Mouse (Mus musculus) limb, embryonic 14.5 days (tissue): ENCODE data around the gene Ap2b1. TPM values are rescaled to one million over a fixed set of nuclear protein-coding genes. Genes with fewer than 3 reads are reported as not detected.

Source experiments
- ATAC-seq: fragments of 200-750 bp; cut with Nextera tagmentation; 2 replicates; pipeline ENCODE4 v1.8.0; 2017; ENCODE audit warnings: low read depth, moderate number of reproducible peaks, moderate TSS enrichment; ENCODE audit not compliant: low FRiP score
- DNase-seq: peaks from one replicate; pipeline ENCODE4 v3.0.0-alpha.2; 2015; ENCODE audit warnings: low spot score
- H3K27ac ChIP-seq: fragments of 300-500 bp; sonication (generic); replicated peaks from 2 replicates; pipeline ENCODE4 v1.5.1; 2014; ENCODE audit warnings: low read depth, mild to moderate bottlenecking, low read length, moderate library complexity, mixed read lengths
- H3K27me3 ChIP-seq: fragments of 300-500 bp; sonication (generic); 2 replicates; pipeline ENCODE4 v1.6.1; 2014; ENCODE audit warnings: low read length, mixed read lengths; ENCODE audit not compliant: control insufficient read depth, insufficient read depth
- H3K36me3 ChIP-seq: fragments of 300-500 bp; sonication (generic); 2 replicates; pipeline ENCODE4 v1.6.1; 2014; ENCODE audit warnings: mild to moderate bottlenecking, low read length, moderate library complexity, mixed read lengths; ENCODE audit not compliant: control insufficient read depth, insufficient read depth
- H3K4me1 ChIP-seq: fragments of 300-500 bp; sonication (generic); 2 replicates; pipeline ENCODE4 v1.6.1; 2014; ENCODE audit warnings: antibody characterized with exemption, low read length, mixed read lengths; ENCODE audit not compliant: control insufficient read depth, insufficient read depth
- H3K4me2 ChIP-seq: fragments of 300-500 bp; sonication (generic); replicated peaks from 2 replicates; pipeline ENCODE4 v1.6.1; 2014; ENCODE audit warnings: low read depth, mild to moderate bottlenecking, low read length, moderate library complexity; ENCODE audit not compliant: severe bottlenecking
- H3K4me3 ChIP-seq: fragments of 300-500 bp; sonication (generic); replicated peaks from 2 replicates; pipeline ENCODE4 v1.5.1; 2014; ENCODE audit warnings: low read length
- H3K9ac ChIP-seq: fragments of 300-500 bp; sonication (generic); 2 replicates; pipeline ENCODE4 v1.6.1; 2014; ENCODE audit warnings: mild to moderate bottlenecking, low read depth, low read length, moderate library complexity; ENCODE audit not compliant: severe bottlenecking
- H3K9me3 ChIP-seq: fragments of 300-500 bp; sonication (generic); 2 replicates; pipeline ENCODE4 v1.6.1; 2016; ENCODE audit warnings: low read length; ENCODE audit not compliant: control insufficient read depth
- POLR2A ChIP-seq: fragments of 200-500 bp; IDR thresholded peaks from 2 replicates; pipeline ENCODE4 v1.8.0; 2012; ENCODE audit warnings: inconsistent platforms, mild to moderate bottlenecking, moderate library complexity, borderline replicate concordance; ENCODE audit not compliant: insufficient read depth, insufficient read length; ENCODE audit errors: extremely low read depth
- WGBS: fragments of 180-500 bp; shearing (Covaris S2); extraction: QIAGEN DNeasy Blood & Tissue Kit; methylation state at CpG from one replicate; pipeline ENCODE4 v1.1.7; 2014; 5-methylcytosine and 5-hydroxymethylcytosine counted together
- polyA plus RNA-seq, 2 experiments: library from polyadenylated mRNA; depleted of rRNA in 1 of 2; stranded (reverse) in 1 of 2; unstranded in 1 of 2; fragments of >200 nt; fragmentation: Nextera tagmentation in 1 of 2; extraction: Ambion mirVana in 1 of 2; gene quantifications; 2 replicates each; pipeline versions ENCODE4 v1.2.1 to v1.2.3; 2012 to 2014

The Ap2b1 gene
- polyA plus RNA-seq, 2 experiments = 49.6 to 62.4 TPM

GRCm38 (mm10) chr11:83282084-83282483, 16.7 kb upstream of the Ap2b1 start:
- WGBS = 58% methylated on average over 2 of the region's 2 CpGs
- DNase-seq = no peak
- H3K36me3 ChIP-seq = no peaks in the 10 kb centered on the region

GRCm38 (mm10) chr11:83285627-83286026, 13.2 kb upstream of the Ap2b1 start:
- Histone ChIP-seq H3K9ac (no peak overlapping the region), H3K9me3 (no peaks in the 10 kb centered on the region), H3K4me3 (no peak overlapping the region), H3K27me3 (no peaks in the 10 kb centered on the region), H3K4me2 (no peak overlapping the region), H3K27ac (no peak overlapping the region), H3K36me3 (no peaks in the 10 kb centered on the region), H3K4me1 (no peaks in the 10 kb centered on the region)
- no peak for DNase-seq
- TF ChIP-seq POLR2A = no peak
- WGBS = 89% methylated on average over 4 of the region's 4 CpGs
- no peak for ATAC-seq

More at GRCm38 (mm10) chr11:83282084-83282483, 16.7 kb upstream of the Ap2b1 start:
- no peak for TF ChIP-seq POLR2A
- Histone ChIP-seq H3K9ac (no peak overlapping the region), H3K4me1 (no peaks in the 10 kb centered on the region), H3K4me3 (no peak overlapping the region), H3K27me3 (no peaks in the 10 kb centered on the region), H3K9me3 (no peaks in the 10 kb centered on the region), H3K4me2 (no peak overlapping the region), H3K27ac (no peak overlapping the region)
- ATAC-seq = no peak

- Histone ChIP-seq H3K9ac (no peak within 1 kb of the TSS), H3K27me3 (no peaks in the 10 kb centered on the region), H3K27ac (no peak within 1 kb of the TSS), H3K36me3 (no peaks in the 10 kb centered on the region), H3K4me3 (no peak within 1 kb of the TSS), H3K4me1 (peaks cover 4% of the 10 kb centered on the region; the same call in 1 of the 2 replicates), H3K9me3 (no peaks in the 10 kb centered on the region), H3K4me2 (no peak within 1 kb of the TSS)
- ATAC-seq (no peak), DNase-seq (no peak)
- no peak for TF ChIP-seq POLR2A
- 83% methylated on average over 1 of the region's 1 CpGs for WGBS
Observed at GRCm38 (mm10) chr11:83286566-83286965, 12.3 kb upstream of the Ap2b1 start, which contains the start of gene Slfn14. Slfn14 (minus strand) TSS chr11:83286726.

GRCm38 (mm10) chr11:83289036-83289435, 9.8 kb upstream of the Ap2b1 start:
- no peaks in the 10 kb centered on the region for H3K36me3 ChIP-seq
- DNase-seq = no peak
- no peaks in the 10 kb centered on the region for H3K9me3 ChIP-seq
- no peak overlapping the region for H3K4me3 ChIP-seq
- H3K27ac ChIP-seq = no peak overlapping the region
- no peak for ATAC-seq
- H3K9ac ChIP-seq = no peak overlapping the region
- H3K4me1 ChIP-seq = peaks cover 15% of the 10 kb centered on the region
- TF ChIP-seq POLR2A = no peak
- no peaks in the 10 kb centered on the region for H3K27me3 ChIP-seq
- WGBS = 87% methylated on average over 5 of the region's 5 CpGs
- no peak overlapping the region for H3K4me2 ChIP-seq

GRCm38 (mm10) chr11:83289633-83290032, 9.2 kb upstream of the Ap2b1 start:
- Histone ChIP-seq H3K9me3 (no peaks in the 10 kb centered on the region), H3K36me3 (no peaks in the 10 kb centered on the region), H3K27me3 (no peaks in the 10 kb centered on the region), H3K4me1 (peaks cover 15% of the 10 kb centered on the region), H3K4me2 (no peak overlapping the region), H3K27ac (no peak overlapping the region), H3K9ac (no peak overlapping the region), H3K4me3 (no peak overlapping the region)
- DNase-seq (no peak), ATAC-seq (no peak)
- no peak for TF ChIP-seq POLR2A
- WGBS = 79% methylated on average over 2 of the region's 2 CpGs
